Mouse (Mus musculus): ENCODE results near the gene Teddm2. TPM values are rescaled to one million over a fixed set of nuclear protein-coding genes. Genes with fewer than 3 reads are reported as not detected.
A peak's percentile ranks its signal among the peaks of the same experiment; 100 is the strongest.
"Not testable (repeated sequence)": the region's sequence is repeated elsewhere in the genome, so short reads cannot be mapped to it uniquely, and the experiment has no call there.

Gene Teddm2
- total RNA-seq, 2 experiments from 2014 or later, result 1.8 to 2.6 TPM

- DNase-seq (ENCODE audit: extremely low spot score in 1 of 2, low spot score in 2 of 2); intact Hi-C loops (cut with DNase I): not testable (repeated sequence)
Observed at GRCm38 (mm10) chr1:153852696-153853095, 47.3 kb downstream of the Teddm2 start.

- intact Hi-C loops (cut with DNase I), result loop anchor here (5.0 kb wide), 1 partner anchor 100 kb away; the partner anchor contains the start of gene Rnasel
- DNase-seq (ENCODE audit: extremely low spot score in 1 of 2, low spot score in 2 of 2), result no peak
Observed at GRCm38 (mm10) chr1:153846867-153847266, 53.2 kb downstream of the Teddm2 start.

GRCm38 (mm10) chr1:153846420-153846819 lies 53.6 kb downstream of the Teddm2 start:
- no peak for DNase-seq (ENCODE audit: extremely low spot score in 1 of 2, low spot score in 2 of 2)
- intact Hi-C loops (cut with DNase I), result loop anchor here (5.0 kb wide), 1 partner anchor 99 kb away; the partner anchor contains the start of gene Rnasel

- DNase-seq (ENCODE audit: extremely low spot score in 1 of 2, low spot score in 2 of 2), result no peak
- intact Hi-C loops (cut with DNase I), result no loop called here
Observed at GRCm38 (mm10) chr1:153844042-153844441, 56.0 kb downstream of the Teddm2 start, which contains the start of gene Rgsl1. Rgsl1 (minus strand) TSS chr1:153844142.

- intact Hi-C loops (cut with DNase I), result no loop called here
- no peak for DNase-seq (ENCODE audit: extremely low spot score in 1 of 2, low spot score in 2 of 2)
Observed at GRCm38 (mm10) chr1:153842121-153842740, 57.8 kb downstream of the Teddm2 start.

GRCm38 (mm10) chr1:153836036-153836435 lies 64.0 kb downstream of the Teddm2 start:
- intact Hi-C loops (cut with DNase I), result no loop called here
- no peak for DNase-seq (ENCODE audit: extremely low spot score in 1 of 2, low spot score in 2 of 2)

- intact Hi-C loops (cut with DNase I), result no loop called here
- no peak for DNase-seq (ENCODE audit: extremely low spot score in 1 of 2, low spot score in 2 of 2)
Observed at GRCm38 (mm10) chr1:153830746-153831145, 69.3 kb downstream of the Teddm2 start.

- intact Hi-C loops (cut with DNase I), result no loop called here
- DNase-seq (ENCODE audit: extremely low spot score in 1 of 2, low spot score in 2 of 2), result no peak
Observed at GRCm38 (mm10) chr1:153820216-153820615, 79.8 kb downstream of the Teddm2 start.

- no peak for DNase-seq (ENCODE audit: extremely low spot score in 1 of 2, low spot score in 2 of 2)
- intact Hi-C loops (cut with DNase I), result no loop called here
Observed at GRCm38 (mm10) chr1:153814278-153814677, 85.8 kb downstream of the Teddm2 start.

GRCm38 (mm10) chr1:153807390-153807993 lies 92.5 kb downstream of the Teddm2 start:
- intact Hi-C loops (cut with DNase I), result loop anchor here (5.0 kb wide), 2 partner anchors 55 to 250 kb away; no protein-coding TSS in a partner anchor

GRCm38 (mm10) chr1:153803530-153803929 lies 96.5 kb downstream of the Teddm2 start:
- intact Hi-C loops (cut with DNase I), result no loop called here
- DNase-seq (ENCODE audit: extremely low spot score in 1 of 2, low spot score in 2 of 2), result no peak

More at GRCm38 (mm10) chr1:153807390-153807993, 92.5 kb downstream of the Teddm2 start:
- DNase-seq (ENCODE audit: extremely low spot score in 1 of 2, low spot score in 2 of 2), result peak; percentile 57 to 67

GRCm38 (mm10) chr1:153802691-153803090 lies 97.3 kb downstream of the Teddm2 start:
- intact Hi-C loops (cut with DNase I), result no loop called here

More at GRCm38 (mm10) chr1:153802691-153803090, 97.3 kb downstream of the Teddm2 start:
- no peak for DNase-seq (ENCODE audit: extremely low spot score in 1 of 2, low spot score in 2 of 2)

Small RNAs within 50 kb of the gene (microRNA-seq; reads per million reads assigned to microRNA genes)
- 26.7 reads per million, percentile 44 among the genes with 10 or more reads in this experiment for gene Mir8114

Other genes with a start within 250 kb of the Teddm2 start
- 10 to 100 TPM; 24.3 to 34.0 TPM for gene Rgs8, start 247.2 kb downstream of the Teddm2 start, total RNA-seq (2021)
- 1 to 10 TPM; 5.5 to 6.2 TPM for gene Rgs16, start 159.9 kb downstream of the Teddm2 start, total RNA-seq (2021)
- 10 to 100 TPM; 13.2 to 13.5 TPM for gene Rnasel, start 150.8 kb downstream of the Teddm2 start, total RNA-seq (2021)
- gene Rgsl1, start 56.1 kb downstream of the Teddm2 start, total RNA-seq (2021), result 1 to 10 TPM in 1 of 2 experiments, under 1 TPM in 1; 0.81 to 1.1 TPM
- not detected for gene Teddm1b, start 25.9 kb downstream of the Teddm2 start, total RNA-seq (2021)
- gene Teddm1a, start 8.5 kb downstream of the Teddm2 start, total RNA-seq (2021), result not detected
- 1,000 to 10,000 TPM in 1 of 2 experiments, 100 to 1,000 TPM in 1; 850 to 1,099 TPM for gene Glul, start 284 bp downstream of the Teddm2 start, total RNA-seq (2021)

Measured in left cerebral cortex, postnatal 10 days (tissue).